Mouse (Mus musculus) liver, adult 2 months (tissue): ENCODE results near the gene Stk36. TPM values are rescaled to one million over a fixed set of nuclear protein-coding genes. Genes with fewer than 3 reads are reported as not detected.

Experiments
- DNase-seq: peaks from one replicate; pipeline ENCODE4 v3.0.0-alpha.2; 2011; ENCODE audit warnings: low read depth, low spot score; ENCODE audit errors: extremely low read depth
- H3K27ac ChIP-seq: fragments of 200-500 bp; replicated peaks from 2 replicates; pipeline ENCODE4 v1.5.1; 2012; ENCODE audit warnings: low read depth, mild to moderate bottlenecking, control low read depth, inconsistent platforms, low read length; ENCODE audit not compliant: insufficient read depth
- H3K27me3 ChIP-seq: fragments of 200-500 bp; 2 replicates; pipeline ENCODE4 v1.6.1; 2012; ENCODE audit warnings: mild to moderate bottlenecking, moderate library complexity, low read length, inconsistent platforms; ENCODE audit not compliant: control insufficient read depth, insufficient read depth
- H3K36me3 ChIP-seq: fragments of 200-500 bp; 2 replicates; pipeline ENCODE4 v1.6.1; 2012; ENCODE audit warnings: low read length, inconsistent platforms; ENCODE audit not compliant: control insufficient read depth, insufficient read depth
- H3K4me1 ChIP-seq: fragments of 200-500 bp; 2 replicates; pipeline ENCODE4 v1.6.1; 2011; ENCODE audit warnings: low read length; ENCODE audit not compliant: control insufficient read depth, insufficient read depth
- H3K4me3 ChIP-seq: fragments of 200-500 bp; 2 replicates; pipeline ENCODE4 v1.5.1; 2011; ENCODE audit warnings: low read depth, mild to moderate bottlenecking, control low read depth, low read length, moderate library complexity; ENCODE audit not compliant: insufficient read depth
- H3K79me2 ChIP-seq: fragments of 200-500 bp; 2 replicates; pipeline ENCODE4 v1.6.1; 2012; ENCODE audit warnings: inconsistent platforms, mild to moderate bottlenecking, low read length, moderate library complexity; ENCODE audit not compliant: control insufficient read depth, insufficient read depth
- H3K9ac ChIP-seq: fragments of 200-500 bp; 2 replicates; pipeline ENCODE4 v1.6.1; 2012; ENCODE audit warnings: low read depth, mild to moderate bottlenecking, control low read depth, inconsistent platforms, low read length
- CTCF ChIP-seq: fragments of 200-500 bp; IDR thresholded peaks from 2 replicates; pipeline ENCODE4 v1.5.1; 2011; ENCODE audit warnings: low read depth, low read length, control low read depth
- POLR2A ChIP-seq: fragments of 200-500 bp; IDR thresholded peaks from 2 replicates; pipeline ENCODE4 v1.6.1; 2011; ENCODE audit warnings: low read length, control low read depth; ENCODE audit not compliant: insufficient read depth; ENCODE audit errors: extremely low read depth
- WGBS: fragments of 180-500 bp; shearing (Covaris S2); methylation state at CpG from one replicate; pipeline ENCODE4 v1.1.7; 2018; 5-methylcytosine and 5-hydroxymethylcytosine counted together
- polyA plus RNA-seq: library from polyadenylated mRNA; depleted of rRNA; stranded (reverse); fragments of >200 nt; gene quantifications from 2 replicates; pipeline ENCODE4 v1.2.3, GENCODE M21; 2012
- total RNA-seq: library from RNA; depleted of rRNA; stranded (reverse); fragments of >200 nt; gene quantifications from 2 replicates; pipeline ENCODE4 v1.2.3, GENCODE M21; 2014

Gene Stk36
- total and polyA plus RNA-seq, 2 experiments: 0.37 to 0.84 TPM

- peaks cover 15% of the 10 kb centered on the region for H3K36me3 ChIP-seq
- TF ChIP-seq CTCF: no peak
- TF ChIP-seq POLR2A: no peak
- H3K27ac ChIP-seq: no peak overlapping the region
- no peak overlapping the region for H3K9ac ChIP-seq
- H3K27me3 ChIP-seq: no peaks in the 10 kb centered on the region
- no peaks in the 10 kb centered on the region; the same call in 1 of the 2 replicates for H3K79me2 ChIP-seq
- H3K4me1 ChIP-seq: peaks cover 5% of the 10 kb centered on the region
- H3K4me3 ChIP-seq: no peak overlapping the region
- 95% methylated on average over 3 of the region's 3 CpGs for WGBS
- DNase-seq: no peak
These were observed 16.4 kb upstream of the Stk36 start for GRCm38 (mm10) chr1:74584616-74585398.

DNA sequence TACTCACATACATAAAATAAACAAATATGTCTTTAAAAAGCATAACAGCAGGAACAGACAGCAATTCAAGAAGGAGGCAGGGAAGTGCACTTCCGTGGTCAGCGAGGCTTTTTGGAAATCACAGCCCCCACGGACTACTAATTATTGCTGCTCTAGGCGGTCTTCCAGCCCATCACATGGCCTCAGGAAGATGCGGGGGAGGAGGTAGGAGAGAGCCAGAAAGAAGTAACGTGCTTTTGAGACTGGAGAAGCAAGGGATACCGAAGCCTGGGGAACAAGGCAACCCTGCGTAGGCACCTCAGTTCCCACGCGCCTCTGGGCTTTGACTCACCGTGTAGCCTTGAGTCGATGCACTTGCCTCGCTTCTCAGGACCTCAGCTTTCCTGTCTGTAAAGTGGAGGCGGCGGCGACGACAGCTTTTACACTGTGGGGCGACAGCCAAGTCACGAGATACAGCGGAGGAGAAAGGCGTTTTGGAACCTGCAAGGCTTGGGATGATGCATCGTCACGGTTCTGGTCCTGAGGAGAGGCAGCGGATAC, 13.9 kb upstream of the Stk36 start:
- H3K36me3 ChIP-seq: peaks cover 13% of the 10 kb centered on the region
- H3K9ac ChIP-seq: peak overlapping the region; percentile 57
- peak overlapping the region; percentile 77 for H3K4me3 ChIP-seq
- TF ChIP-seq POLR2A (no peak), CTCF (no peak)
- peak overlapping the region; percentile 46 for H3K27ac ChIP-seq
- H3K4me1 ChIP-seq: peaks cover 5% of the 10 kb centered on the region
- DNase-seq: no peak
- no peaks in the 10 kb centered on the region; the same call in 1 of the 2 replicates for H3K79me2 ChIP-seq
- under 1% methylated on average over 24 of the region's 24 CpGs for WGBS
- H3K27me3 ChIP-seq: no peaks in the 10 kb centered on the region

- peak within 1 kb of the TSS; percentile 60 for H3K27ac ChIP-seq
- peaks cover 5% of the 10 kb centered on the region for H3K4me1 ChIP-seq
- under 1% methylated on average over 48 of the region's 48 CpGs for WGBS
- peak within 1 kb of the TSS; percentile 82 for H3K9ac ChIP-seq
- H3K27me3 ChIP-seq: no peaks in the 10 kb centered on the region
- TF ChIP-seq POLR2A: 0 out of 2 replicates have a peak, but pooled peaks have one; percentile 24
- TF ChIP-seq CTCF: no peak
- H3K4me3 ChIP-seq: peak within 1 kb of the TSS; percentile 85
- H3K79me2 ChIP-seq: no peaks in the 10 kb centered on the region; the same call in 1 of the 2 replicates
- peaks cover 10% of the 10 kb centered on the region for H3K36me3 ChIP-seq
- peak; percentile 96 for DNase-seq
These were observed 13.3 kb upstream of the Stk36 start, which contains the start of the genes Zfp142 and Bcs1l for GRCm38 (mm10) chr1:74587773-74588445. TSS of gene Zfp142 (minus strand) at chr1:74588246. TSS of gene Bcs1l (plus strand) at chr1:74588289.

- Histone ChIP-seq H3K4me1 (no peaks in the 10 kb centered on the region), H3K27me3 (no peaks in the 10 kb centered on the region), H3K9ac (no peak overlapping the region), H3K4me3 (no peak overlapping the region), H3K79me2 (no peaks in the 10 kb centered on the region), H3K27ac (no peak overlapping the region; the same call in 1 of the 2 replicates), H3K36me3 (peaks cover 30% of the 10 kb centered on the region)
- WGBS: 66% methylated on average over 8 of the region's 8 CpGs
- no peak for DNase-seq
- TF ChIP-seq POLR2A (no peak), CTCF (no peak)
These were observed 6.8 kb upstream of the Stk36 start for GRCm38 (mm10) chr1:74594434-74594833.

DNA sequence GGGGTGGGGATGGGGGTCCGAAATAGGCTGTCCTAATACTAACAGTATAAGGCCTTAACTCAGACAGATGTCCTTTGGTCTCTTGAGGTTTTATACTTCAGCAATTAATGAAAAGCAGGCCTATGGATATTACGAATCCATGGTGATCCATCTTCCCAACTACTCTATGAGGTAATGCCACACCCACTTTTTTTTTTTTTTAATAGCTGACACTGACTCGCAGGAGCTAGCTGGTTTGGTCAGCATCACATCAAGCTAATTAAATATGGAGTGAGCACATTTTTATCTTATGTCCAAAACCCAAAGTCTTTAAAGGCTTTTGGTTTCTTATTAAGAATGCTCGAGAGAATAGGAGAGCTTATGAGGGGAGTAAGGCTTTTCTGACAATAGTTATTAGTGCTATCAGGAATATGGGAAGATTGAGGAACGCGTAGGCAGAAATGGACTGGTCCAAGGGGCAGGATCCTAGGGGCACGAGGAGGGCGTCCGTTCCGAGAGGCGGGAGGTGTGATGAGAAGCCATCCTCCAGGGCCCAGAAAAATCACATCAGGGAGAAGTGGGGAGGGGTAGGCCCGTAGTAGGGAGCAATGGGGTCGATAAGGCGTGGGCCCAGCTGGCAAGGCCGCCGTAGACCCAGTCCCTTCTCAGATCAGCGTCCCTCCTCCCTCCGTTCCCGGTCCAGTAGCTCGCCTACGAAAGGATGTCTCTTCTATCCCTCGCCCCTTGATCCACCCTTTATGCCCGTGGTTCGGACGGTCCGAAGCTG, 561 bp upstream of the Stk36 start:
- TF ChIP-seq POLR2A: no peak
- TF ChIP-seq CTCF: no peak
- peak overlapping the region; percentile 64 for H3K27ac ChIP-seq
- WGBS: 7% methylated on average over 26 of the region's 26 CpGs

More for the DNA sequence above, 561 bp upstream of the Stk36 start:
- no peaks in the 10 kb centered on the region for H3K27me3 ChIP-seq
- peak overlapping the region; percentile 83 for H3K9ac ChIP-seq
- H3K4me1 ChIP-seq: no peaks in the 10 kb centered on the region
- peaks cover 12% of the 10 kb centered on the region; the same call in 1 of the 2 replicates for H3K36me3 ChIP-seq
- H3K79me2 ChIP-seq: peaks cover 6% of the 10 kb centered on the region; the same call in 1 of the 2 replicates
- peak overlapping the region; percentile 87 for H3K4me3 ChIP-seq
- no peak for DNase-seq
